Mouse (Mus musculus) small intestine, adult 2 months (tissue): Measurements from ENCODE around the gene Lrba.

Experiments
- CTCF ChIP-seq: fragments of 200-500 bp; IDR thresholded peaks from 2 replicates; pipeline ENCODE4 v1.5.1; 2012; ENCODE audit warnings: low read depth, mild to moderate bottlenecking, control low read depth, inconsistent platforms, low read length, moderate library complexity, mixed read lengths; ENCODE audit not compliant: insufficient replicate concordance, insufficient read length; ENCODE audit errors: extremely low read depth
- POLR2A ChIP-seq: fragments of 200-500 bp; IDR thresholded peaks from 2 replicates; pipeline ENCODE4 v1.6.1; 2012; ENCODE audit warnings: low read depth, mild to moderate bottlenecking, control low read depth, inconsistent platforms, low read length, moderate library complexity

- no peak for TF ChIP-seq CTCF
- TF ChIP-seq POLR2A: no peak
Measured at GRCm38 (mm10) chr3:86693553-86693952, 469.1 kb downstream of the Lrba start.
